Mouse (Mus musculus): ENCODE results near the gene Olfr1086. TPM values are rescaled to one million over a fixed set of nuclear protein-coding genes. Genes with fewer than 3 reads are reported as not detected.
"Not testable (repeated sequence)": the region's sequence is repeated elsewhere in the genome, so short reads cannot be mapped to it uniquely, and the experiment has no call there.

Olfr1086 gene
- polyA plus RNA-seq (2014; fragmentation: Nextera tagmentation; extraction: Ambion mirVana): not detected in 2 replicates

DNA sequence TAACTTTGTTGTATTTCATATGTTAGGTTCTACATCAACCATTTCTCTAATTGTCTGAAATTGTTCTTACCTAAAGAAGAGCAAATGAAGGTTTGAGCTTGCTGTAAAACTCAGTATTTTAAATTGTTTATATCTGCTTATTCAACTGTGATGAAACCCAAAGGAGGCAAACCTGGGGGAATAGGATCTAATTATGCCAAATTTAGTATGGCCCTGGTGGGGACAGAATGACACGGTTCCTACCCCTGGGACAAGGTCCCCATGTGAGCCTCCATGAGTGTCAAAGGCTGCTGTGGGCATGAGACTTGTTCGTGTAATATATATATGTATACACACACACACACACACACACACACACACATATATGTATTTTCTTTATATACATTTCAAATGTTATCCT, at the start of gene Olfr1086:
Gene Olfr1086 (minus strand): TSS at position 101 of the 400 bp plus-strand sequence.
- 88% methylated on average over 2 of the region's 2 CpGs for WGBS

DNA sequence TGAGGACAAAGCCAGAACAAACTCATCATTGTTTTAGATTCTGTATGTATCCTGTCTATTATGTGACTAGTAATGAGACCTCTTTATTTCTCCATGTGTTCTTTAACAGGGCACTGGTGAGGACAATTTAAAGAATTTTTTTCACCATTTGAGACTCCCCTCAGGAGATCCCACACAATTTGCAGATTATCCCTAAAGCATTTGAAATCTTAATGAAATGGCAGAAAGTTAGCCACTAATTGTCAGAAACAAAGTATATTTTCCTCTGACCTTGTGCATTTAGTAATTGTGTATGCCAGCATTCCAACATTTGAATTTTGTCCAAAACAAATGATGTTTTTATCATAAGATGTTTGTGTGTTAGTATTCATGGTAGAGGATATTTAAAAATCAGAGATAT, 18.4 kb upstream of the Olfr1086 start, which contains the start of gene Olfr1087:
Gene Olfr1087 (minus strand): TSS at position 101 of the 400 bp plus-strand sequence.
- ATAC-seq (ENCODE audit: low FRiP score): no peak

More for the DNA sequence above, at the start of gene Olfr1086:
- Histone ChIP-seq H3K36me3 (replicated peaks; ENCODE audit: control insufficient read depth, insufficient read depth) (no peaks in the 10 kb centered on the region), H3K4me1 (replicated peaks; ENCODE audit: control insufficient read depth, insufficient read depth, low read length) (no peaks in the 10 kb centered on the region), H3K9ac (no peak within 1 kb of the TSS), H3K4me3 (replicated peaks; ENCODE audit: low read length) (no peak within 1 kb of the TSS), H3K27me3 (ENCODE audit: control insufficient read depth, insufficient read depth, low read length) (no peaks in the 10 kb centered on the region), H3K9me3 (ENCODE audit: control insufficient read depth, low read length) (no peaks in the 10 kb centered on the region), H3K4me2 (replicated peaks) (no peak within 1 kb of the TSS), H3K27ac (no peak within 1 kb of the TSS)
- DNase-seq (ENCODE audit: low spot score) (no peak), ATAC-seq (ENCODE audit: low FRiP score) (no peak)

DNA sequence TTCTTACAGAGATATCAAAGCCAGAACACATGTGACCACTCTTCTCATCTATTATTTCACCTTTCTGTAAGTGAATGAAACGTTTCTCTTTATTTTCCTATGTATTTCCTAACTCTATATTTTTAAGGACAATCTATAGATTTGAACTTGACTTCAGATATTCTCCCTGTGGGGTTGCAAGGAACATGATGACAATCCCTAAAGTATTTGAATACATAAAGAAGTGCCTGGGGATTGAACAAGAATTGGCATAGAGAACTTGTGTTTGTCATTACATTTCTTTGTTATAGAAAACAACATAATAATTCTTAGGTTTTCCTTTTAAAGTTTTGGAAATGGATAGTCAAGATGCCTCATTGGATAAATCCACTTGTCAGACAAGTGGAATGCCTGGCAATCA, 18.0 kb downstream of the Olfr1086 start, which contains the start of gene Olfr1085:
Gene Olfr1085 (minus strand): TSS at position 101 of the 400 bp plus-strand sequence.
- ATAC-seq (ENCODE audit: low FRiP score) (no peak), DNase-seq (ENCODE audit: low spot score) (no peak)
- no peaks in the 10 kb centered on the region for H3K27me3 ChIP-seq (ENCODE audit: control insufficient read depth, insufficient read depth, low read length)
- no peak within 1 kb of the TSS for H3K4me2 ChIP-seq (replicated peaks)
- no peak within 1 kb of the TSS for H3K9ac ChIP-seq
- no peaks in the 10 kb centered on the region for H3K9me3 ChIP-seq (ENCODE audit: control insufficient read depth, low read length)
- H3K4me1 ChIP-seq (replicated peaks; ENCODE audit: control insufficient read depth, insufficient read depth, low read length): no peaks in the 10 kb centered on the region
- 26% methylated on average over 1 of the region's 1 CpGs for WGBS
- no peaks in the 10 kb centered on the region for H3K36me3 ChIP-seq (replicated peaks; ENCODE audit: control insufficient read depth, insufficient read depth)
- H3K27ac ChIP-seq: no peak within 1 kb of the TSS
- no peak within 1 kb of the TSS for H3K4me3 ChIP-seq (replicated peaks; ENCODE audit: low read length)

More for the DNA sequence above, 18.4 kb upstream of the Olfr1086 start, which contains the start of gene Olfr1087:
- Histone ChIP-seq H3K4me1 (replicated peaks; ENCODE audit: control insufficient read depth, insufficient read depth, low read length) (no peaks in the 10 kb centered on the region), H3K9ac (no peak within 1 kb of the TSS), H3K9me3 (ENCODE audit: control insufficient read depth, low read length) (no peaks in the 10 kb centered on the region), H3K36me3 (replicated peaks; ENCODE audit: control insufficient read depth, insufficient read depth) (no peaks in the 10 kb centered on the region), H3K4me3 (replicated peaks; ENCODE audit: low read length) (no peak within 1 kb of the TSS), H3K4me2 (replicated peaks) (no peak within 1 kb of the TSS), H3K27ac (no peak within 1 kb of the TSS), H3K27me3 (ENCODE audit: control insufficient read depth, insufficient read depth, low read length) (no peaks in the 10 kb centered on the region)
- DNase-seq (ENCODE audit: low spot score): no peak

DNA sequence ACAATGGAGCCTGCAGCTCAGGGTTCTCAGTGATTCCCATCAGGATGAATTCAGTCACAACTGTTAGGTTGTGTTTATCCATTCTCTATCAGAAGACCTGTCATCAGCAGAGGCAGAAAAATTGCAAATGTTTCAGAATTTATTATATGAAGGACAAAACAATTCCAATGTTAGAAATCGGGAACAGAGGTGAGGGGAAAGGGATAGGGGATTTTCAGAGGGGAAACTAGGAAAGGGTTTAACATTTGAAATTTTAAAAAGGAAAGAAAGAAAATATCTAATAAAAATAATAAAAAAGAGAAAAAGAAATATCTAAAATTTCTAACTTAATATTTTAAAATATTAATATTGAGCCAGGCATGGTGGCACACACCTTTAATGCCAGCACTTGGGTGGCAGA, 40.3 kb downstream of the Olfr1086 start, which contains the start of gene Olfr1084:
Gene Olfr1084 (minus strand): TSS at position 101 of the 400 bp plus-strand sequence.
- H3K27ac ChIP-seq; H3K4me1 ChIP-seq (replicated peaks; ENCODE audit: control insufficient read depth, insufficient read depth, low read length); H3K4me2 ChIP-seq (replicated peaks); H3K9ac ChIP-seq; H3K9me3 ChIP-seq (ENCODE audit: control insufficient read depth, low read length); DNase-seq (ENCODE audit: low spot score); H3K27me3 ChIP-seq (ENCODE audit: control insufficient read depth, insufficient read depth, low read length); H3K36me3 ChIP-seq (replicated peaks; ENCODE audit: control insufficient read depth, insufficient read depth); ATAC-seq (ENCODE audit: low FRiP score); H3K4me3 ChIP-seq (replicated peaks; ENCODE audit: low read length): not testable (repeated sequence)
- WGBS: 100% methylated on average over 1 of the region's 1 CpGs

Other genes with a start within 250 kb of the Olfr1086 start
- gene Olfr1065, start 229.5 kb downstream of the Olfr1086 start, polyA plus RNA-seq (2014; fragmentation: Nextera tagmentation; extraction: Ambion mirVana): not detected in 2 replicates
- gene Olfr1066, start 223.8 kb downstream of the Olfr1086 start, polyA plus RNA-seq (2014; fragmentation: Nextera tagmentation; extraction: Ambion mirVana): not detected in 2 replicates
- gene Olfr228, start 192.7 kb downstream of the Olfr1086 start, polyA plus RNA-seq (2014; fragmentation: Nextera tagmentation; extraction: Ambion mirVana): not detected in 2 replicates
- not detected in 2 replicates for gene Olfr1076, start 171.6 kb downstream of the Olfr1086 start, polyA plus RNA-seq (2014; fragmentation: Nextera tagmentation; extraction: Ambion mirVana)
- gene Olfr1079, start 137.6 kb downstream of the Olfr1086 start, polyA plus RNA-seq (2014; fragmentation: Nextera tagmentation; extraction: Ambion mirVana): not detected in 2 replicates
- gene Olfr1080, start 121.9 kb downstream of the Olfr1086 start, polyA plus RNA-seq (2014; fragmentation: Nextera tagmentation; extraction: Ambion mirVana): not detected in 2 replicates
- gene Olfr1082, start 81.1 kb downstream of the Olfr1086 start, polyA plus RNA-seq (2014; fragmentation: Nextera tagmentation; extraction: Ambion mirVana): not detected in 2 replicates
- not detected in 2 replicates for gene Olfr1084, start 40.4 kb downstream of the Olfr1086 start, polyA plus RNA-seq (2014; fragmentation: Nextera tagmentation; extraction: Ambion mirVana)
- gene Olfr1085, start 18.1 kb downstream of the Olfr1086 start, polyA plus RNA-seq (2014; fragmentation: Nextera tagmentation; extraction: Ambion mirVana): not detected in 2 replicates
- not detected in 2 replicates for gene Olfr1087, start 18.3 kb upstream of the Olfr1086 start, polyA plus RNA-seq (2014; fragmentation: Nextera tagmentation; extraction: Ambion mirVana)
- not detected in 2 replicates for gene Olfr1089, start 53.6 kb upstream of the Olfr1086 start, polyA plus RNA-seq (2014; fragmentation: Nextera tagmentation; extraction: Ambion mirVana)
- not detected in 2 replicates for gene Olfr1090, start 78.9 kb upstream of the Olfr1086 start, polyA plus RNA-seq (2014; fragmentation: Nextera tagmentation; extraction: Ambion mirVana)
- not detected in 2 replicates for gene Olfr1093, start 102.4 kb upstream of the Olfr1086 start, polyA plus RNA-seq (2014; fragmentation: Nextera tagmentation; extraction: Ambion mirVana)
- not detected in 2 replicates for gene Olfr141, start 129.9 kb upstream of the Olfr1086 start, polyA plus RNA-seq (2014; fragmentation: Nextera tagmentation; extraction: Ambion mirVana)
- gene Olfr1094, start 144.6 kb upstream of the Olfr1086 start, polyA plus RNA-seq (2014; fragmentation: Nextera tagmentation; extraction: Ambion mirVana): not detected in 2 replicates
- gene Olfr1095, start 171.6 kb upstream of the Olfr1086 start, polyA plus RNA-seq (2014; fragmentation: Nextera tagmentation; extraction: Ambion mirVana): not detected in 2 replicates
- gene Gm13723, start 194.7 kb upstream of the Olfr1086 start, polyA plus RNA-seq (2014; fragmentation: Nextera tagmentation; extraction: Ambion mirVana): not detected in 2 replicates
- gene Olfr1097, start 212.1 kb upstream of the Olfr1086 start, polyA plus RNA-seq (2014; fragmentation: Nextera tagmentation; extraction: Ambion mirVana): not detected in 2 replicates
- gene Olfr1098, start 244.5 kb upstream of the Olfr1086 start, polyA plus RNA-seq (2014; fragmentation: Nextera tagmentation; extraction: Ambion mirVana): not detected in 2 replicates

Measured in hindbrain, embryonic 14.5 days (tissue).